8 mouse cellular contexts compared by ENCODE assay signal in genomic region chr10:95398489-95398888, GRCm38 (mm10). TPM values are rescaled to one million over a fixed set of nuclear protein-coding genes. Genes with fewer than 3 reads are reported as not detected.
A peak's percentile ranks its signal among the peaks of the same experiment; 100 is the strongest.
DNase-seq lines count a peak whose midpoint lies in the region; ATAC-seq lines count a peak whose summit lies in the region.

No protein-coding gene starts in this region.

- no peak overlapping the region for H3K27ac ChIP-seq in limb, embryonic 11.5 days (replicated peaks; ENCODE audit: low read depth, low read length)
- H3K27ac ChIP-seq in neural tube, embryonic 11.5 days (ENCODE audit: low read depth, low read length): no peak overlapping the region

- H3K9me3 ChIP-seq in limb, embryonic 11.5 days (ENCODE audit: control insufficient read depth, low read length): no peaks in the 10 kb centered on the region
- no peaks in the 10 kb centered on the region for H3K9me3 ChIP-seq in neural tube, embryonic 11.5 days (ENCODE audit: control insufficient read depth, low read length)

- intact Hi-C loops in left cerebral cortex, postnatal 14 days (cut with DNase I): no loop called here

- peaks cover 8% of the 10 kb centered on the region; the same call in 1 of the 2 replicates for H3K4me1 ChIP-seq in limb, embryonic 11.5 days (ENCODE audit: control insufficient read depth, insufficient read depth, low read length)
- H3K4me1 ChIP-seq in neural tube, embryonic 11.5 days (ENCODE audit: control insufficient read depth, insufficient read depth, low read length): no peaks in the 10 kb centered on the region

- peak overlapping the region; percentile 60 for H3K4me2 ChIP-seq in limb, embryonic 11.5 days (ENCODE audit: low read depth, severe bottlenecking)
- H3K4me2 ChIP-seq in neural tube, embryonic 11.5 days (ENCODE audit: low read depth): peak overlapping the region; percentile 40

- H3K27me3 ChIP-seq in limb, embryonic 11.5 days (ENCODE audit: control insufficient read depth, insufficient read depth, low read length): no peaks in the 10 kb centered on the region
- H3K27me3 ChIP-seq in neural tube, embryonic 11.5 days (ENCODE audit: control insufficient read depth, insufficient read depth, low read length): no peaks in the 10 kb centered on the region

- H3K9ac ChIP-seq in limb, embryonic 11.5 days (ENCODE audit: low read length): no peak overlapping the region
- H3K9ac ChIP-seq in neural tube, embryonic 11.5 days (ENCODE audit: low read length): no peak overlapping the region

- peak; percentile 34 to 64 for DNase-seq in lung, adult 18-20 months
- no peak for DNase-seq in lung, postnatal 25 days (ENCODE audit: low spot score)
- DNase-seq in heart, adult 9 months (ENCODE audit: low spot score in 2 of 2): peak; percentile 28 to 44
- no peak for DNase-seq in limb, embryonic 11.5 days (ENCODE audit: low spot score)
- peak; percentile 32 for DNase-seq in neural tube, embryonic 11.5 days (ENCODE audit: low spot score)
- no peak for DNase-seq in urinary bladder, postnatal 14 days (ENCODE audit: low spot score)
- no peak for DNase-seq in layer of hippocampus, adult 18-20 months (ENCODE audit: low spot score in 2 of 2)
- no peak for DNase-seq in left cerebral cortex, postnatal 14 days (ENCODE audit: low spot score in 2 of 2)

- ATAC-seq in limb, embryonic 11.5 days (ENCODE audit: insufficient number of reproducible peaks, low FRiP score, low TSS enrichment, low read depth): no peak
- ATAC-seq in neural tube, embryonic 11.5 days (ENCODE audit: insufficient read depth, low FRiP score, low TSS enrichment): no peak; the same call in 1 of the 2 replicates

- H3K36me3 ChIP-seq in limb, embryonic 11.5 days (ENCODE audit: control insufficient read depth, insufficient read depth, low read length): no peaks in the 10 kb centered on the region
- H3K36me3 ChIP-seq in neural tube, embryonic 11.5 days (ENCODE audit: control insufficient read depth, insufficient read depth, low read length): no peaks in the 10 kb centered on the region

- 2% methylated on average over 18 of the region's 18 CpGs for WGBS in limb, embryonic 11.5 days
- 1% methylated on average over 18 of the region's 18 CpGs for WGBS in neural tube, embryonic 11.5 days

- peak overlapping the region; percentile 16 for H3K4me3 ChIP-seq in limb, embryonic 11.5 days (ENCODE audit: low read depth, low read length)
- no peak overlapping the region for H3K4me3 ChIP-seq in neural tube, embryonic 11.5 days (ENCODE audit: low read depth, low read length)

RNA-seq across cellular contexts. Expression of gene Socs2, which starts 18.5 kb away (rescaled TPM):
- polyA plus RNA-seq in limb, embryonic 11.5 days (2014; fragmentation: Nextera tagmentation; extraction: Ambion mirVana): 42.9 and 48.1 TPM in 2 replicates
- polyA plus RNA-seq in neural tube, embryonic 11.5 days (2014; fragmentation: Nextera tagmentation; extraction: Ambion mirVana): 45.0 and 46.0 TPM in 2 replicates
- total RNA-seq in layer of hippocampus, adult 18-20 months (2021): 10 to 100 TPM; 30.6 to 32.9 TPM
- 10 to 100 TPM; 35.9 to 40.2 TPM for total RNA-seq in left cerebral cortex, postnatal 14 days (2021)

Comparison
In these comparisons a context has a peak if more than half of its experiments do, and no peak if none do; other contexts are left out.
1. DNase-seq: peak in lung, adult 18-20 months (2 of 2), heart, adult 9 months (2 of 2) and neural tube, embryonic 11.5 days (single experiment); none in lung, postnatal 25 days (single experiment), limb, embryonic 11.5 days (single experiment), urinary bladder, postnatal 14 days (single experiment), layer of hippocampus, adult 18-20 months (0 of 2) and left cerebral cortex, postnatal 14 days (0 of 2).